Mouse (Mus musculus) frontal cortex, postnatal 10 days (tissue): ENCODE measurements around the gene Wbp4.
"Not testable (repeated sequence)": the region's sequence is repeated elsewhere in the genome, so short reads cannot be mapped to it uniquely, and the experiment has no call there.

Experiments used
- DNase-seq, 2 experiments: peaks; one replicate each; pipeline ENCODE4 v3.0.0; 2022; ENCODE audit warnings: low spot score in 2 of 2, mixed read lengths in 1 of 2

The Wbp4 gene

GRCm38 (mm10) chr14:79452591-79452934 is 28.8 kb downstream of the Wbp4 start:
- DNase-seq: not testable (repeated sequence)

GRCm38 (mm10) chr14:79451681-79452590 is 29.4 kb downstream of the Wbp4 start, which contains the start of gene Kbtbd6:
TSS of gene Kbtbd6 (plus strand) at chr14:79451835.
- peak; percentile 52 to 70 for DNase-seq

GRCm38 (mm10) chr14:79445055-79445620 is 36.2 kb downstream of the Wbp4 start:
- DNase-seq: peak in 1 of 2 experiments; percentile 21

DNA sequence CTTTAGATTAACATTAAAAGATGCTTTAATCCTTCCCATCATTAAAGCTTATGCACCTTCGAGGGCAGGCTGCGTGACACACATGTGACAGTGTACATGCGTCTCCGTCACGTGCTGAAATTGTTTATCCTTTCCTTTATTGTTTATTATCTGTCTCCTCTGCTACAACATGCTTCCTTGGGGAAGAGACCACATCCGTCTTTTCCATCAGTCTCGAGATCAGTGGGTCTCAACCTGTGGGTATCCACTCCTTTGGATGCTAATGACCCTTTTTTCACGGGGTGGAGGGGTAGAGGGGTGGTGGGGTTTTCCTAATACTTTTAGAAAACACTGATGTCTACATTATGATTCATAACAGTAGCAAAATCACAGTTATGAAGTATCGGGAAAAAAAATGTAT is 36.7 kb downstream of the Wbp4 start:
- no peak for DNase-seq

DNA sequence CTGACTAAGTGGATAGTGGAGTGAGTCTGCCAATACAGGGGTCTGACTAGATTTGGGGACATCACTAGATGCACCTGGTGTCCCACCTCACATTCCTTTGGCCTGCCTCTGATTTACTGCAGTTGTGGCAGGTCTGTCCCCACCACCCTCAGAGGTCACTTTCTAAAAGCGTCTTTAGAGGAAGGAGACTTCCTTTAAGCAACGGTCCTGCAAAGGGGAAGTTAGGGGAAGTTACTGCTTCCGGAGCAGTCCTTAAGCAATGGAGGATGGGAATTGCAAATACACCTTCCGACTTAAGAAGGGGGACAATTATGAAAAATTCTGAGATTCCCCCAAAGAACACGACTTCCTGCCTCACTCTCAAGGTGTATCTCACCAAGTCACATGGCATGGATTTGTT is 39.9 kb downstream of the Wbp4 start:
- no peak for DNase-seq

GRCm38 (mm10) chr14:79440655-79441054 is 40.7 kb downstream of the Wbp4 start:
- DNase-seq: no peak

- DNase-seq: no peak
Measured at GRCm38 (mm10) chr14:79434068-79434467, 47.3 kb downstream of the Wbp4 start.

DNA sequence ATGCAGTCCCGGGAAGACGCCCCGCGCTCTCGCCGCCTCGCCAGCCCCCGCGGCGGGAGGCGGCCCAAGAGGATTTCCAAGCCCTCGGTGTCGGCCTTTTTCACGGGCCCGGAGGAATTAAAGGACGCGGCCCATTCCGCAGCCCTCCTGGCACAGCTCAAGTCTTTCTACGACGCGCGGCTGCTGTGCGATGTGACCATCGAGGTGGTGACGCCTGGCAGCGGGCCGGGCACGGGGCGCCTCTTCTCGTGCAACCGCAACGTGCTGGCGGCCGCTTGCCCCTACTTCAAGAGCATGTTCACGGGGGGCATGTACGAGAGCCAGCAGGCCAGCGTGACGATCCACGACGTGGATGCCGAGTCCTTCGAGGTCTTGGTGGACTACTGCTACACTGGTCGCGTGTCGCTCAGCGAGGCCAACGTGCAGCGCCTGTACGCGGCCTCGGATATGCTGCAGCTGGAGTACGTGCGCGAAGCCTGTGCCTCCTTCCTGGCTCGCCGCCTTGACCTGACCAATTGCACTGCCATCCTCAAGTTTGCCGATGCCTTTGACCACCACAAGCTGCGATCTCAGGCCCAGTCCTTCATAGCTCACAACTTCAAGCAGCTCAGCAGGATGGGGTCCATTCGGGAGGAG is 54.5 kb downstream of the Wbp4 start:
- DNase-seq: not testable (repeated sequence)

DNA sequence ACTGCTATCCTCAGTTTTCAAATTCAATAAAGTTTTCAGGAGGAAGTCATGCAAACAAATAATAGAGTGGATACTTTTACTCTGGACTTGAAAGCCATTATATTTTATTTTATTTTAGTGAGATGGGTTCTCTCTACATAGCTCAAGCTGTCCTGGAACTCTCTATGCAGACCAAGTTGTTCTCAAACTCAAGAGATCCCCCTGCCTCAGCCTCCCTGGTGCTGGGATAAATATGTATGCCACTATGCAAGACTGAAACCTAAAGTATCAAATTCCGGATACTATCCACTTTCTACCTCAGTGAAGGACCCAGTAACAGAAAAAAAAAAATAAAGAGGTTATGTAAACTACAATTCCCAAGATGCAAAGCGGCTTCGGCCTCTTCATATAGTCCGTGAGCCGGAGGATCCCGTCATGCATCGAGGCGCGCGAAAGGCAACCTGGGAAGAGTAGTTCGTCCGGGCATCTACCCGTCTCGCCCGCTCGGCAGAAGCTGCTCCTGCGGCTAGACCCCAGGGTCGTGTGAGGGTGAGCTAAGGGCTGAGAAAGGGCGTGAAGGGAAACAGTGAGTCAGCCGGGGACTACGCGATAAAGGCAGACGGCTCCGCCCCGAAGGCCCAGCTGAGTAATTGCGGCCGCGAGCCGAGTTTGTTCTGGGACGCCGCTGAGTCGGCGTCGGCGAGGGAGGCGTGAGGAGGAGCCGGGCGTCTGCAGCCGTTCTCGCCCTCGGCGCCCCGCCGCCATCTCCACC is 55.2 kb downstream of the Wbp4 start, which contains the start of gene Kbtbd7:
Gene Kbtbd7 (plus strand): TSS at position 533 of the 751 bp plus-strand sequence.
- peak; percentile 89 to 90 for DNase-seq

DNA sequence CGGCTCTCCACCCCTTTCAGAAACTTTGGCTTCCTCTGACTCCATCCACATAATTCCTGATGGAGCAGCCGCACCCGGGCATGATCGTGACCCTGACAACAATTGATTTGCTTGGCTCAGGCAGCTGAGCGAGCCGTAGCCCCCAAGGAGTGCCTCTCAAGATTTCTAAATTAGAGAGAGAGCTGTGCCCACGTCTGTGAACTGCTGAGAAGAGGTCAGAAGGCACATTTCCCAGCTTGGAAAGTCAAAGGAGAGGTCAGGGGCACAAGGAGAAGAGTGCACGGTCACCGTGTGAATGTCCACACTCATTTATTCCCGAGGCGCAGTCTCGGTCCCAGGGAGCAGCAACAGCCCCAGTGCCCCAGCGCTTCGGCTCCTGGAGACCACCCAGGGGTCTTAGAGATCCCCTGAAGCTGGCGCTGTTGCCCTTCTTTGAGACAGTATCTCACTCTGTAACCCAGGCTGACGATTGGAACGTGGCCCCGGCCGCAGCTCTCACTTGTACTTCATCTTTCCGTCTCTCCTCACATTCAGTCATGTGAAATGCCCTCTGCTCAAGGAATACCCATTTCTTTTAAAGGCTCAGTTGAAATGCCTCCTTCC is 61.1 kb downstream of the Wbp4 start:
- no peak for DNase-seq

GRCm38 (mm10) chr14:79413121-79413520 is 68.2 kb downstream of the Wbp4 start:
- no peak for DNase-seq

- DNase-seq: no peak
Measured at GRCm38 (mm10) chr14:79410662-79411061, 70.7 kb downstream of the Wbp4 start.
